Mouse (Mus musculus) stomach, embryonic 14.5 days (tissue): Measurements from ENCODE around the gene Csf3. TPM values are rescaled to one million over a fixed set of nuclear protein-coding genes. Genes with fewer than 3 reads are reported as not detected.
"Not testable (repeated sequence)": the region's sequence is repeated elsewhere in the genome, so short reads cannot be mapped to it uniquely, and the experiment has no call there.

Experiments
- ATAC-seq: fragments of 200-750 bp; cut with Nextera tagmentation; 2 replicates; pipeline ENCODE4 v1.8.0; 2017; ENCODE audit warnings: low read depth, moderate TSS enrichment; ENCODE audit not compliant: insufficient number of reproducible peaks, insufficient read depth, low FRiP score
- H3K27ac ChIP-seq: fragments of 300-500 bp; sonication (generic); 2 replicates; pipeline ENCODE4 v1.5.1; 2014; ENCODE audit warnings: mild to moderate bottlenecking, low read length, moderate library complexity, mixed read lengths
- H3K27me3 ChIP-seq: fragments of 300-500 bp; sonication (generic); 2 replicates; pipeline ENCODE4 v1.6.1; 2014; ENCODE audit warnings: low read length, control low read depth, mixed read lengths; ENCODE audit not compliant: control insufficient read depth, insufficient read depth
- H3K36me3 ChIP-seq: fragments of 300-500 bp; sonication (generic); 2 replicates; pipeline ENCODE4 v1.6.1; 2014; ENCODE audit warnings: mild to moderate bottlenecking, control low read depth, low read length, moderate library complexity, mixed read lengths; ENCODE audit not compliant: control insufficient read depth, insufficient read depth
- H3K4me1 ChIP-seq: fragments of 300-500 bp; sonication (generic); 2 replicates; pipeline ENCODE4 v1.6.1; 2014; ENCODE audit warnings: low read length, control low read depth, mixed read lengths; ENCODE audit not compliant: control insufficient read depth, insufficient read depth
- H3K4me2 ChIP-seq: fragments of 300-500 bp; sonication (generic); replicated peaks from 2 replicates; pipeline ENCODE4 v1.6.1; 2014; ENCODE audit warnings: low read depth, low read length, control low read depth
- H3K4me3 ChIP-seq: fragments of 300-500 bp; sonication (generic); 2 replicates; pipeline ENCODE4 v1.5.1; 2014; ENCODE audit warnings: low read depth, low read length, control low read depth
- H3K9ac ChIP-seq: fragments of 300-500 bp; sonication (generic); replicated peaks from 2 replicates; pipeline ENCODE4 v1.6.1; 2014; ENCODE audit warnings: low read depth, mild to moderate bottlenecking, control low read depth, low read length, moderate library complexity, mixed read lengths
- H3K9me3 ChIP-seq: fragments of 300-500 bp; sonication (generic); 2 replicates; pipeline ENCODE4 v1.6.1; 2016; ENCODE audit warnings: low read depth, low read length, control low read depth; ENCODE audit not compliant: control insufficient read depth
- WGBS: fragments of 180-500 bp; shearing (Covaris S2); extraction: QIAGEN DNeasy Blood & Tissue Kit; methylation state at CpG from one replicate; pipeline ENCODE4 v1.1.7; 2014; 5-methylcytosine and 5-hydroxymethylcytosine counted together
- polyA plus RNA-seq: library from polyadenylated mRNA; unstranded; fragments of >200 nt; fragmentation: Nextera tagmentation; extraction: Ambion mirVana; gene quantifications from 2 replicates; pipeline ENCODE4 v1.2.1, GENCODE M21; 2014

The Csf3 gene
- polyA plus RNA-seq, 1 experiment from 2014 or later = not detected

DNA sequence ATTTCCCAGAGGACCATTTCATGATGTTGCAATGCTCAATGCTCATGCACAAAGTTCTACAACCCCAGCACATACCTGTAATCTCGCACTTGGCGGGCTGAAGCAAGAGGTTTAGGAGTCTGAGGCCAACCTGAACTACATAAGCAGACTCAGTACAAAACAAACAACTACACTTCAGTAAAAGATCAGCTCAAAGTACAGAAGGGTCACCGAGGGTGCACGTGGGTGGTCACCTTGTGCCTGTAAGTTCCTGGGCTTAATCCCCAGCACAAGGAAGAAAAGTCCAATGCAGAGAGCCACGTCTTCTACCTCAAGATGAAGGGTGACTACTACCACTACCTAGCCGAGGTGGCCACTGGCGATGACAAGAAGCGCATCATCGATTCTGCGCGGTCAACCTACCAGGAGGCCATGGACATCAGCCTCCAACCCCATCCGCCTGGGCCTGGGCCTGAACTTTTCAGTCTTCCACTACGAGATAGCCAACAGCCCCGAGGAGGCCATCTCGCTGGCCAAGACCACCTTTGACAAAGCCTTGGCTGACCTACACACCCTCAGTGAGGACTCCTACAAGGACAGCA lies 25.0 kb downstream of the Csf3 start:
- no peak for ATAC-seq
- peaks cover 9% of the 10 kb centered on the region; the same call in 1 of the 2 replicates for H3K4me1 ChIP-seq
- H3K4me3 ChIP-seq = no peak overlapping the region
- H3K9ac ChIP-seq = no peak overlapping the region
- 97% methylated on average over 15 of the region's 15 CpGs for WGBS
- no peaks in the 10 kb centered on the region; the same call in 1 of the 2 replicates for H3K36me3 ChIP-seq
- no peak overlapping the region for H3K27ac ChIP-seq
- no peaks in the 10 kb centered on the region for H3K9me3 ChIP-seq
- no peak overlapping the region for H3K4me2 ChIP-seq
- H3K27me3 ChIP-seq = no peaks in the 10 kb centered on the region

DNA sequence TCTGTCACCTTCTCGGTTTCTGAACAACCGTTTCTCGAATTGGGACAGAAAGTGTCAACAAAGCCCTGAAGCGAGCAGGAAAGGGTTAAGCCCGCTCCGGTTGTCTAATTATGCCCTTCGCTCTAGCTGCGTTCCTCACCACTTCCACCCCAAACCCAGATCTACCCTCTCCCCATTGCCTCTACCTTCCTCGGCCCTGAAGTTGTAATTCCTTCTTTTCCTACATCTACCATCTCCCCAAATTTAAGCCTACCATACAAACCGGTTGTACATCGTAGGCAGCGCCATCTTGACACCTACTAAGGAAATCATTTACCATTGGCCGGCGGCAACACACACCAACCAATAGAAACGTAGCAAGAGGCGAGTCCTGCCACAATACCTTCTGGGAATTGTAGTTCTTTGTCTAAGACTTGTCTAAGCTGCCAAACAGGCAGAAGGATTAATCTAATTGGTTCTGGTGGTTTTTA lies 28.1 kb downstream of the Csf3 start, which contains the start of gene Med24:
Gene Med24, minus strand, starts transcription at position 317 of the 470 bp plus-strand sequence.
- H3K27ac ChIP-seq = peak within 1 kb of the TSS; percentile 34; the same call in 1 of the 2 replicates

DNA sequence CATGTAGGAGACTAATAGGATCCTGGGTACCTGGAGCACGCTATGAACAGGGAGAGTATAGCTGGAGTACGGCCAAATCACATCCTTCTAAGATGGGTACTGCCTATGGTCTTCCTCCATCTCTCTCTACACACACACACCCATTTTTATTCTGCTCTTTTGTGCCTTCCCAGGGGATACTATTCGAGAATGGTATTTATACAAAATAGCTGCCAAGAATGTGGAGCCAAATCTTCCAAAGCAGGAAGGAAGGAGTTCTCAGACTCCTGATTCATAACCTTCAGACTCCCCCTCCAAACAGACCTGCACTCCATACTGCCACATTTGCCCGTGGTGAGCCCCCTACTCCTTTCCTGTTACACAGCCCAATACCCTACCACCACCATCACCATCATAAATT lies 29.7 kb downstream of the Csf3 start:
- no peak overlapping the region for H3K4me2 ChIP-seq
- no peaks in the 10 kb centered on the region for H3K27me3 ChIP-seq
- H3K9ac ChIP-seq = no peak overlapping the region
- no peaks in the 10 kb centered on the region for H3K36me3 ChIP-seq
- no peak overlapping the region for H3K4me3 ChIP-seq
- no peak for ATAC-seq
- 61% methylated on average over 4 of the region's 4 CpGs for WGBS
- no peak overlapping the region for H3K27ac ChIP-seq
- peaks cover 5% of the 10 kb centered on the region; the same call in 1 of the 2 replicates for H3K9me3 ChIP-seq
- H3K4me1 ChIP-seq = peaks cover 7% of the 10 kb centered on the region; the same call in 1 of the 2 replicates

More for the DNA sequence above, 28.1 kb downstream of the Csf3 start, which contains the start of gene Med24:
- WGBS = under 1% methylated on average over 16 of the region's 16 CpGs
- H3K27me3 ChIP-seq = no peaks in the 10 kb centered on the region
- peak within 1 kb of the TSS; percentile 84 for H3K4me2 ChIP-seq
- H3K36me3 ChIP-seq = no peaks in the 10 kb centered on the region; the same call in 1 of the 2 replicates
- ATAC-seq = peak; percentile 93
- peak within 1 kb of the TSS; percentile 45 for H3K9ac ChIP-seq
- H3K4me1 ChIP-seq = peaks cover 7% of the 10 kb centered on the region; the same call in 1 of the 2 replicates
- peaks cover 2% of the 10 kb centered on the region; the same call in 1 of the 2 replicates for H3K9me3 ChIP-seq
- H3K4me3 ChIP-seq = peak within 1 kb of the TSS; percentile 62

GRCm38 (mm10) chr11:98731134-98731533 lies 30.1 kb downstream of the Csf3 start:
- no peaks in the 10 kb centered on the region for H3K27me3 ChIP-seq
- ATAC-seq = no peak
- H3K4me1 ChIP-seq = peaks cover 7% of the 10 kb centered on the region; the same call in 1 of the 2 replicates
- H3K9me3 ChIP-seq = peaks cover 5% of the 10 kb centered on the region; the same call in 1 of the 2 replicates
- H3K9ac ChIP-seq = no peak overlapping the region
- H3K4me2 ChIP-seq = no peak overlapping the region
- H3K4me3 ChIP-seq = no peak overlapping the region
- no peaks in the 10 kb centered on the region for H3K36me3 ChIP-seq
- H3K27ac ChIP-seq = no peak overlapping the region
- WGBS = 56% methylated on average over 5 of the region's 5 CpGs

DNA sequence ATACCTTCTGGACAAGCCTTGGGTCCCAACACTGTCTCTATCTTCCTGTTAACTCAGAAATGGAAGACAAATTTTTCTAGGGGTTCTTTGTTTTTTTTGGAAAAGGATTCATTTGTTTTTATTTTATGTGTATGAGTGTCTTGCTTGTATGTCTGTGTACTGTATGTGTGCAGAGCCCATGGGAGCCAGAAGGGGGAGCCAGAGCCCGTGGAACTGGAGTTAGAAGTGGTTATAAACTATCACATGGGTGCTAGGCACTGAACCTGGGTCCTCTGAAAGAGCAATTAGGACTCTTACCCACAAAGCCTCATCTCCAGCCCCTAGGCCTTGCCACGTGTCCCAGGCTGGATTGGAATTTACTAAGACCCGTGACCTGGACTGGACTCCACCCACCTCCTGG lies 33.0 kb downstream of the Csf3 start:
- Histone ChIP-seq H3K36me3 (no peaks in the 10 kb centered on the region), H3K9me3 (peaks cover 5% of the 10 kb centered on the region; the same call in 1 of the 2 replicates), H3K4me3 (no peak overlapping the region), H3K4me1 (no peaks in the 10 kb centered on the region), H3K4me2 (no peak overlapping the region), H3K27me3 (no peaks in the 10 kb centered on the region), H3K9ac (no peak overlapping the region), H3K27ac (no peak overlapping the region)
- no peak for ATAC-seq
- 80% methylated on average over 3 of the region's 3 CpGs for WGBS

- WGBS = 89% methylated on average over 4 of the region's 4 CpGs
- no peak for ATAC-seq
Measured at GRCm38 (mm10) chr11:98735111-98735510, 34.0 kb downstream of the Csf3 start.

DNA sequence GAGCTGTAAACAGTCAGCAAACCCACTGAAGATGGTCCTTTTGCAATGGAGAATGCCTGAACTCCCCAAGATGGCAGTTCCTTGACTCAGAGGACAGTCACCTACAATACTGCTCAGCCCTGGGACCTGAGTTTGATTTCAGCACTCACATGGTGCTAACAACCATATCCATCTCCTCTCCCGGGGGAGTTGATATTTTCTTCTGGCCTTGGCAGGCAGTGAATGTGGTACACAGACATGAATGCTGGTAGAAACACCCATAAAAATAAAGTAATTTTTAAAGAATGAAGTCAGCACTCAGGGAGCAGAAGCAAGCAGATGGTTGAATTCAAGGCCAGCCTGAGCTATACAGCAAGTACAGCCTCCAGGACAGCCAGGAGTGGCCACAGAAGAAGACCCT lies 35.1 kb downstream of the Csf3 start:
- Histone ChIP-seq H3K4me1 (peaks cover 10% of the 10 kb centered on the region; the same call in 1 of the 2 replicates), H3K9me3 (peaks cover 5% of the 10 kb centered on the region; the same call in 1 of the 2 replicates), H3K4me2 (no peak overlapping the region), H3K27me3 (no peaks in the 10 kb centered on the region), H3K36me3 (no peaks in the 10 kb centered on the region), H3K27ac (no peak overlapping the region), H3K9ac (no peak overlapping the region), H3K4me3 (no peak overlapping the region)
- no peak for ATAC-seq
- 82% methylated on average over 1 of the region's 1 CpGs for WGBS

More at GRCm38 (mm10) chr11:98735111-98735510, 34.0 kb downstream of the Csf3 start:
- H3K36me3 ChIP-seq = no peaks in the 10 kb centered on the region
- no peaks in the 10 kb centered on the region for H3K27me3 ChIP-seq
- H3K9ac ChIP-seq = no peak overlapping the region
- H3K4me1 ChIP-seq = peaks cover 5% of the 10 kb centered on the region; the same call in 1 of the 2 replicates
- H3K4me3 ChIP-seq = no peak overlapping the region
- H3K4me2 ChIP-seq = no peak overlapping the region
- peaks cover 5% of the 10 kb centered on the region; the same call in 1 of the 2 replicates for H3K9me3 ChIP-seq
- H3K27ac ChIP-seq = no peak overlapping the region

GRCm38 (mm10) chr11:98737220-98737619 lies 36.2 kb downstream of the Csf3 start:
- H3K9ac ChIP-seq, H3K27me3 ChIP-seq, H3K9me3 ChIP-seq, H3K4me3 ChIP-seq, H3K4me2 ChIP-seq, H3K36me3 ChIP-seq, ATAC-seq, H3K27ac ChIP-seq: not testable (repeated sequence)
- H3K4me1 ChIP-seq = peaks cover 11% of the 10 kb centered on the region; the same call in 1 of the 2 replicates
- WGBS = 78% methylated on average over 2 of the region's 2 CpGs
